Mouse (Mus musculus) heart, postnatal 0 days (tissue): ENCODE measurements around the gene Dysf.

Source experiments
- CTCF ChIP-seq: IDR thresholded peaks from 2 replicates; pipeline ENCODE4 v1.5.1; 2016; ENCODE audit warnings: antibody characterized with exemption, control low read depth, low read depth
- EP300 ChIP-seq: IDR thresholded peaks from 2 replicates; pipeline ENCODE4 v1.6.1; 2016; ENCODE audit warnings: antibody characterized with exemption, low read depth

DNA sequence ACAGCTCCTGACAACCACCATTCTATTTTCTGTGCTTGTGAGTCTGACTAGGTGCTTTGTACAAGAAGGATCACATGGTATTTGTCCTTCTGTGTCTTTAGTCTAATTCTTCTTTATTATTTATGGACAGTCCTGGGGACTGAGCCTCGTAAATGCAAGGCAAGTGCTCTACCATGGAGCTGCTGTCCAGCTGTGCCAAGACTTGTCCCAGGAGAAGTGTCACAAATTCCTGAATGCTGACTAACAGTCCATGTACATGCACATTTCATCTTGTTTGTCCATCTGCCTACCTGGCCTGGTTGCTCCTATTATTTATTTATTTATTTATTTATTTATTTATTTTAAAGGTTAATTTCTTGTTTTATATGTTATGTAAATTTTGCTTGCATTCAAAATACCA, 47.2 kb downstream of the Dysf start:
- TF ChIP-seq CTCF (no peak), EP300 (no peak)
